ENCODE assay signal across 42 mouse cellular contexts in the genomic region with DNA sequence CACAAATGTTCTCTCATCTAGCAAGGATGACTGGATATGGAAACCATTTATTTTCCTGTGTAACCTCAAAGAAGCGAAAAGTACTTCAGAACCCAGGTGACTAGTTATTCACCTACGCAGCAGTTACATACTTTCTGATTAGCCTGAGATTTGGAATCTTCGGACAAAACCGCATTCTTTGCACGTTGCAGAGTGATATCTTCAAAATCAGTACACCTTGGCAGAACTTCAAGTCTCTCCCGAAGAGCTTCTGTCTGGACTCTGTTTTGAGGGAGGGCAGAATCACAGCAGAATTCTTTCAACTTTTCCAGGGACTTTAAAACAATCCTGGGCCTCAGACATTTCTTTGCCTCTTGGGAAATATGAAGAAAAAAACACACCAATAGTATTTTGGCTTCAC. TPM values are rescaled to one million over a fixed set of nuclear protein-coding genes. Genes with fewer than 3 reads are reported as not detected.
"Had no signal": no experiment of that assay in that cellular context is flagged by ENCODE, and none has a peak within 500 bp of the region (broad histone marks: within the 10 kb centered on the region; RNA-seq: fewer than 3 reads in every experiment).

No protein-coding gene starts in this region.

- DNase-seq: left cerebral cortex, postnatal 4 days; liver; liver, embryonic 13.5 days; liver, postnatal 0 days; lung, adult 18-20 months; lung, adult 2 months; lung, embryonic 14.5 days; lung, postnatal 10 days; lung, postnatal 14 days; lung, postnatal 36 days; lung, postnatal 4 days; midbrain, embryonic 14.5 days had no signal

- ATAC-seq: liver, embryonic 12.5 days; liver, postnatal 0 days; lung, postnatal 0 days; midbrain, embryonic 13.5 days; midbrain, embryonic 15.5 days; midbrain, embryonic 16.5 days had no signal

- H3K27ac ChIP-seq: limb, embryonic 10.5 days; limb, embryonic 12.5 days; limb, embryonic 13.5 days; limb, embryonic 15.5 days; liver, embryonic 12.5 days; liver, embryonic 13.5 days; liver, embryonic 14.5 days; liver, embryonic 15.5 days; lung, embryonic 15.5 days; macrophage; midbrain, embryonic 10.5 days; midbrain, embryonic 12.5 days; midbrain, embryonic 13.5 days; midbrain, embryonic 15.5 days had no signal

- H3K4me2 ChIP-seq: limb, embryonic 12.5 days; limb, embryonic 13.5 days; limb, embryonic 15.5 days; liver, embryonic 11.5 days; liver, embryonic 12.5 days; liver, embryonic 13.5 days; liver, embryonic 15.5 days; lung, embryonic 14.5 days; lung, embryonic 15.5 days; midbrain, embryonic 11.5 days; midbrain, embryonic 12.5 days; midbrain, embryonic 13.5 days; midbrain, embryonic 15.5 days had no signal

- H3K9ac ChIP-seq: limb, embryonic 12.5 days; limb, embryonic 13.5 days; limb, embryonic 15.5 days; liver, embryonic 12.5 days; liver, embryonic 13.5 days; liver, embryonic 14.5 days; liver, embryonic 15.5 days; liver, postnatal 0 days; lung, embryonic 14.5 days; lung, embryonic 15.5 days; midbrain, embryonic 12.5 days; midbrain, embryonic 13.5 days; midbrain, embryonic 15.5 days had no signal

- H3K9me3 ChIP-seq: limb, embryonic 10.5 days; limb, embryonic 12.5 days; limb, embryonic 13.5 days; limb, embryonic 15.5 days; liver, embryonic 12.5 days; liver, embryonic 13.5 days; liver, embryonic 15.5 days; lung, embryonic 15.5 days; megakaryocyte, embryonic 14.5 days; midbrain, embryonic 10.5 days; midbrain, embryonic 12.5 days; midbrain, embryonic 13.5 days; midbrain, embryonic 15.5 days had no signal

- H3K27me3 ChIP-seq: limb, embryonic 12.5 days; limb, embryonic 13.5 days; limb, embryonic 15.5 days; liver, embryonic 12.5 days; liver, embryonic 13.5 days; liver, embryonic 15.5 days; lung, embryonic 15.5 days; megakaryocyte, embryonic 14.5 days; midbrain, embryonic 12.5 days; midbrain, embryonic 13.5 days; midbrain, embryonic 15.5 days had no signal

- H3K4me3 ChIP-seq: limb, embryonic 10.5 days; limb, embryonic 12.5 days; limb, embryonic 13.5 days; limb, embryonic 15.5 days; liver, embryonic 12.5 days; liver, embryonic 13.5 days; liver, embryonic 15.5 days; lung, embryonic 15.5 days; megakaryocyte, embryonic 14.5 days; midbrain, embryonic 10.5 days; midbrain, embryonic 12.5 days; midbrain, embryonic 13.5 days; midbrain, embryonic 15.5 days; myocyte had no signal

RNA-seq across cellular contexts. Expression of gene Gm20379, which starts 45.3 kb away (rescaled TPM):
- total RNA-seq: left cerebral cortex, adult 8-10 months; left cerebral cortex, postnatal 10 days; left cerebral cortex, postnatal 14 days; left cerebral cortex, postnatal 25 days; left cerebral cortex, postnatal 36 days; left cerebral cortex, postnatal 4 days; liver, adult 2 months; megakaryocyte progenitor cell, adult 5-6 weeks; megakaryocyte, adult 5-6 weeks; megakaryocyte-erythroid progenitor cell, adult 5-6 weeks; midbrain, postnatal 0 days; monocyte, adult 5-6 weeks had no signal
- polyA plus RNA-seq: liver, adult 2 months; lung, adult 2 months; macrophage; myocyte had no signal
